In the genomic region with DNA sequence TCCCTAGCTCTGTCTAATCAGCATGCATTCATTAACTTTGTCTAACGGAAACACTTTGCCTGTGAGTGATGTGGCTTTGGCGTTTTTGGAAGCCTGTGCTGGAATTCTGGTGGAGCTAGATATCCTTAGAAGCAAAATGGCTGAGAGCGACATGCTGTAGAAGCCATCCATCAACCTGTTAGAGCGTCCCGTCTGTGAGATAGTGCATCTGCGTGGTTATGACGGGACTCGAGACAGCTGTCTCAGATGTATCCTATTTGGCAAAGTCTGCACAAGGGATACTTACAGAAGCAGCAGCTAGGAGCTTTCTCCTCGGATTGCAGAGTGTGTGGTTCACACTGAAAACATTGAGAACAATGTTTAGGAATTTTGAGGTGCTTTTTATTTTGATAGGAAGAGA, we compare ENCODE assay signal across 17 mouse cellular contexts.
"Had no signal": no experiment of that assay in that cellular context is flagged by ENCODE, and none has a peak within 500 bp of the region (broad histone marks: within the 10 kb centered on the region; RNA-seq: fewer than 3 reads in every experiment).

No protein-coding gene starts in this region.

- H3K9ac ChIP-seq: limb, embryonic 13.5 days; liver, embryonic 12.5 days; liver, embryonic 15.5 days; midbrain, embryonic 12.5 days; midbrain, embryonic 15.5 days; neural tube, embryonic 13.5 days had no signal

- H3K4me2 ChIP-seq: limb, embryonic 13.5 days; liver, embryonic 12.5 days; liver, embryonic 15.5 days; midbrain, embryonic 12.5 days; midbrain, embryonic 15.5 days; neural tube, embryonic 13.5 days had no signal

- H3K27me3 ChIP-seq: limb, embryonic 13.5 days; liver, embryonic 12.5 days; liver, embryonic 15.5 days; midbrain, embryonic 12.5 days; midbrain, embryonic 15.5 days; neural tube, embryonic 13.5 days had no signal

- DNase-seq: kidney, adult 2 months; kidney, postnatal 25 days; layer of hippocampus, adult 9-11 months; liver; lung, adult 2 months; thymus, adult 18-20 months; thymus, postnatal 36 days had no signal

- H3K4me3 ChIP-seq: layer of hippocampus, adult 2 months; limb, embryonic 10.5 days; limb, embryonic 13.5 days; liver, embryonic 12.5 days; liver, embryonic 15.5 days; midbrain, embryonic 12.5 days; midbrain, embryonic 15.5 days; neural tube, embryonic 13.5 days had no signal

- H3K27ac ChIP-seq: kidney, postnatal 0 days; layer of hippocampus, adult 2 months; limb, embryonic 10.5 days; limb, embryonic 13.5 days; liver, embryonic 12.5 days; liver, embryonic 15.5 days; macrophage; midbrain, embryonic 12.5 days; midbrain, embryonic 15.5 days; neural tube, embryonic 13.5 days had no signal

- H3K9me3 ChIP-seq: limb, embryonic 10.5 days; liver, embryonic 12.5 days; liver, embryonic 15.5 days; midbrain, embryonic 12.5 days; midbrain, embryonic 15.5 days; neural tube, embryonic 13.5 days had no signal

- ATAC-seq: liver, embryonic 12.5 days; midbrain, embryonic 15.5 days had no signal

- H3K4me1 ChIP-seq: limb, embryonic 10.5 days; limb, embryonic 13.5 days; midbrain, embryonic 12.5 days; midbrain, embryonic 15.5 days had no signal
